Mouse (Mus musculus) heart, postnatal 0 days (tissue): ENCODE measurements around the gene Pdia6. TPM values are rescaled to one million over a fixed set of nuclear protein-coding genes. Genes with fewer than 3 reads are reported as not detected.

Source experiments
- ATAC-seq: fragments of 200-750 bp; cut with Nextera tagmentation; 2 replicates; pipeline ENCODE4 v1.8.0; 2017; ENCODE audit warnings: low read depth, moderate number of reproducible peaks, moderate library complexity; ENCODE audit not compliant: insufficient read depth
- DNase-seq: peaks from one replicate; pipeline ENCODE4 v3.0.0-alpha.2; 2016; ENCODE audit warnings: low spot score
- H3K27ac ChIP-seq: fragments of 300-500 bp; sonication (generic); 2 replicates; pipeline ENCODE4 v1.5.1; 2014; ENCODE audit warnings: low read depth, mild to moderate bottlenecking
- H3K27me3 ChIP-seq: fragments of 300-500 bp; sonication (generic); 2 replicates; pipeline ENCODE4 v1.6.1; 2014; ENCODE audit warnings: low read length, mixed read lengths; ENCODE audit not compliant: control insufficient read depth, insufficient read depth
- H3K36me3 ChIP-seq: fragments of 300-500 bp; sonication (generic); replicated peaks from 2 replicates; pipeline ENCODE4 v1.6.1; 2014; ENCODE audit warnings: low read length, mixed read lengths; ENCODE audit not compliant: control insufficient read depth, insufficient read depth
- H3K4me1 ChIP-seq: fragments of 300-500 bp; sonication (generic); 2 replicates; pipeline ENCODE4 v1.6.1; 2014; ENCODE audit warnings: antibody characterized with exemption; ENCODE audit not compliant: control insufficient read depth, insufficient read depth
- H3K4me2 ChIP-seq: fragments of 300-500 bp; sonication (generic); 2 replicates; pipeline ENCODE4 v1.6.1; 2014; ENCODE audit warnings: low read depth, mild to moderate bottlenecking, low read length, moderate library complexity
- H3K4me3 ChIP-seq: fragments of 300-500 bp; sonication (generic); 2 replicates; pipeline ENCODE4 v1.5.1; 2014; ENCODE audit warnings: low read depth, low read length
- H3K9ac ChIP-seq: fragments of 300-500 bp; sonication (generic); replicated peaks from 2 replicates; pipeline ENCODE4 v1.6.1; 2014; ENCODE audit warnings: low read depth, low read length, mixed read lengths
- H3K9me3 ChIP-seq: fragments of 300-500 bp; sonication (generic); replicated peaks from 2 replicates; pipeline ENCODE4 v1.6.1; 2016; ENCODE audit warnings: low read length; ENCODE audit not compliant: control insufficient read depth
- CTCF ChIP-seq: IDR thresholded peaks from 2 replicates; pipeline ENCODE4 v1.5.1; 2016; ENCODE audit warnings: antibody characterized with exemption, control low read depth, low read depth
- EP300 ChIP-seq: IDR thresholded peaks from 2 replicates; pipeline ENCODE4 v1.6.1; 2016; ENCODE audit warnings: antibody characterized with exemption, low read depth
- WGBS: fragments of 180-500 bp; shearing (Covaris S2); extraction: QIAGEN DNeasy Blood & Tissue Kit; methylation state at CpG from one replicate; pipeline ENCODE4 v1.1.7; 2014; 5-methylcytosine and 5-hydroxymethylcytosine counted together
- polyA plus RNA-seq: library from polyadenylated mRNA; unstranded; fragments of >200 nt; fragmentation: Nextera tagmentation; extraction: Ambion mirVana; gene quantifications from 2 replicates; pipeline ENCODE4 v1.2.1, GENCODE M21; 2015
- total RNA-seq: library from RNA; depleted of rRNA; stranded (reverse); fragments of >200 nt; gene quantifications from 2 replicates; pipeline ENCODE4 v1.2.3, GENCODE M21; 2014; ENCODE audit warnings: low replicate concordance

The Pdia6 gene
- total and polyA plus RNA-seq, 2 experiments from 2014 or later, result 52.7 to 129 TPM

GRCm38 (mm10) chr12:17264826-17265225 is 1.5 kb upstream of the Pdia6 start:
- 77% methylated on average over 2 of the region's 2 CpGs for WGBS
- Histone ChIP-seq H3K4me1 (peaks cover 14% of the 10 kb centered on the region), H3K36me3 (no peaks in the 10 kb centered on the region; the same call in 1 of the 2 replicates), H3K9ac (no peak overlapping the region), H3K4me2 (no peak overlapping the region), H3K27me3 (no peaks in the 10 kb centered on the region), H3K27ac (no peak overlapping the region), H3K9me3 (no peaks in the 10 kb centered on the region), H3K4me3 (no peak overlapping the region)
- TF ChIP-seq EP300 (no peak), CTCF (no peak)
- DNase-seq, result no peak
- no peak for ATAC-seq

- TF ChIP-seq CTCF (no peak), EP300 (no peak)
- peaks cover 14% of the 10 kb centered on the region for H3K4me1 ChIP-seq
- peak overlapping the region; percentile 87 for H3K4me2 ChIP-seq
- peak; percentile 69 for ATAC-seq
- 0% methylated on average over 21 of the region's 21 CpGs for WGBS
- DNase-seq, result no peak
- peak overlapping the region; percentile 93 for H3K9ac ChIP-seq
- peak overlapping the region; percentile 99 for H3K4me3 ChIP-seq
- H3K27ac ChIP-seq, result peak overlapping the region; percentile 82
- peaks cover 16% of the 10 kb centered on the region for H3K36me3 ChIP-seq
- no peaks in the 10 kb centered on the region for H3K27me3 ChIP-seq
- no peaks in the 10 kb centered on the region for H3K9me3 ChIP-seq
Observed at GRCm38 (mm10) chr12:17266673-17266990, 287 bp downstream of the Pdia6 start.

GRCm38 (mm10) chr12:17267316-17267715 is 971 bp downstream of the Pdia6 start:
- H3K4me1 ChIP-seq, result peaks cover 14% of the 10 kb centered on the region
- peak overlapping the region; percentile 87 for H3K4me2 ChIP-seq
- no peaks in the 10 kb centered on the region for H3K27me3 ChIP-seq
- WGBS, result 11% methylated on average over 4 of the region's 4 CpGs
- H3K27ac ChIP-seq, result peak overlapping the region; percentile 82
- peaks cover 23% of the 10 kb centered on the region for H3K36me3 ChIP-seq
- H3K4me3 ChIP-seq, result peak overlapping the region; percentile 99
- DNase-seq, result no peak
- no peak for ATAC-seq
- H3K9me3 ChIP-seq, result no peaks in the 10 kb centered on the region
- peak overlapping the region; percentile 93 for H3K9ac ChIP-seq
- TF ChIP-seq EP300, result no peak
- TF ChIP-seq CTCF, result no peak

- H3K36me3 ChIP-seq, result peaks cover 62% of the 10 kb centered on the region
- ATAC-seq, result no peak
Observed at GRCm38 (mm10) chr12:17271272-17271671, 4.9 kb downstream of the Pdia6 start.

GRCm38 (mm10) chr12:17273841-17274240 is 7.5 kb downstream of the Pdia6 start:
- no peaks in the 10 kb centered on the region for H3K27me3 ChIP-seq
- DNase-seq, result no peak
- H3K4me2 ChIP-seq, result no peak overlapping the region
- no peaks in the 10 kb centered on the region for H3K9me3 ChIP-seq
- ATAC-seq, result no peak
- 88% methylated on average over 7 of the region's 7 CpGs for WGBS
- peaks cover 86% of the 10 kb centered on the region for H3K36me3 ChIP-seq
- no peak overlapping the region for H3K9ac ChIP-seq
- H3K4me1 ChIP-seq, result no peaks in the 10 kb centered on the region
- no peak for TF ChIP-seq EP300
- TF ChIP-seq CTCF, result no peak
- H3K27ac ChIP-seq, result no peak overlapping the region
- H3K4me3 ChIP-seq, result no peak overlapping the region

More at GRCm38 (mm10) chr12:17271272-17271671, 4.9 kb downstream of the Pdia6 start:
- TF ChIP-seq CTCF, result peak; percentile 41
- TF ChIP-seq EP300, result no peak
- Histone ChIP-seq H3K4me1 (peaks cover 9% of the 10 kb centered on the region), H3K27me3 (no peaks in the 10 kb centered on the region), H3K9me3 (no peaks in the 10 kb centered on the region), H3K4me3 (no peak overlapping the region), H3K4me2 (no peak overlapping the region), H3K27ac (no peak overlapping the region), H3K9ac (no peak overlapping the region)
- no peak for DNase-seq
- 72% methylated on average over 1 of the region's 1 CpGs for WGBS

GRCm38 (mm10) chr12:17288496-17288895 is 22.2 kb downstream of the Pdia6 start:
- DNase-seq (no peak), ATAC-seq (peak; percentile 6; the same call in 1 of the 2 replicates)
- no peak overlapping the region for H3K4me2 ChIP-seq
- H3K27ac ChIP-seq, result no peak overlapping the region
- WGBS, result 43% methylated on average over 4 of the region's 4 CpGs
- peaks cover 18% of the 10 kb centered on the region for H3K36me3 ChIP-seq
- H3K4me3 ChIP-seq, result no peak overlapping the region
- H3K27me3 ChIP-seq, result no peaks in the 10 kb centered on the region
- H3K9ac ChIP-seq, result no peak overlapping the region
- H3K9me3 ChIP-seq, result no peaks in the 10 kb centered on the region
- TF ChIP-seq CTCF, result no peak
- no peak for TF ChIP-seq EP300
- peaks cover 16% of the 10 kb centered on the region; the same call in 1 of the 2 replicates for H3K4me1 ChIP-seq
